Mouse (Mus musculus) cerebellum, adult 8-10 months (tissue): Measurements from ENCODE around the gene Gnl2.
A peak's percentile ranks its signal among the peaks of the same experiment; 100 is the strongest.

Source experiments
- DNase-seq: peaks from one replicate; pipeline ENCODE4 v3.0.0; 2022

Gnl2 gene

GRCm38 (mm10) chr4:125004886-125005285 is 11.5 kb upstream of the Gnl2 start:
- no peak for DNase-seq

GRCm38 (mm10) chr4:125007460-125007859 is 8.9 kb upstream of the Gnl2 start:
- DNase-seq, result no peak

- no peak for DNase-seq
Measured at GRCm38 (mm10) chr4:125008220-125008619, 8.2 kb upstream of the Gnl2 start.

GRCm38 (mm10) chr4:125008712-125009111 is 7.7 kb upstream of the Gnl2 start:
- no peak for DNase-seq

GRCm38 (mm10) chr4:125017431-125017830 is 1.0 kb downstream of the Gnl2 start:
- DNase-seq, result no peak

GRCm38 (mm10) chr4:125020780-125021538 is 4.6 kb downstream of the Gnl2 start:
- DNase-seq, result no peak

GRCm38 (mm10) chr4:125029891-125030614 is 13.7 kb downstream of the Gnl2 start:
- DNase-seq, result peak; percentile 87

- no peak for DNase-seq
Measured at GRCm38 (mm10) chr4:125034341-125034740, 18.0 kb downstream of the Gnl2 start.

- no peak for DNase-seq
Measured at GRCm38 (mm10) chr4:125044454-125044853, 28.1 kb downstream of the Gnl2 start.

GRCm38 (mm10) chr4:125055385-125055784 is 39.0 kb downstream of the Gnl2 start:
- DNase-seq, result no peak

GRCm38 (mm10) chr4:125056476-125056875 is 40.1 kb downstream of the Gnl2 start:
- no peak for DNase-seq

- DNase-seq, result no peak
Measured at GRCm38 (mm10) chr4:125057273-125057672, 40.9 kb downstream of the Gnl2 start.

- no peak for DNase-seq
Measured at GRCm38 (mm10) chr4:125058033-125058432, 41.6 kb downstream of the Gnl2 start.

- DNase-seq, result peak; percentile 17
Measured at GRCm38 (mm10) chr4:125059025-125059424, 42.6 kb downstream of the Gnl2 start.

GRCm38 (mm10) chr4:125063829-125064228 is 47.4 kb downstream of the Gnl2 start:
- DNase-seq, result no peak

GRCm38 (mm10) chr4:125065517-125066307 is 49.3 kb downstream of the Gnl2 start, which contains the start of gene Dnali1:
Gene Dnali1 (minus strand): TSS chr4:125065703.
- DNase-seq, result peak; percentile 40

GRCm38 (mm10) chr4:125066490-125067370 is 50.3 kb downstream of the Gnl2 start, which contains the start of gene Snip1:
Gene Snip1 (plus strand): TSS chr4:125066672.
- DNase-seq, result peak; percentile 92

- DNase-seq, result no peak
Measured at GRCm38 (mm10) chr4:125077700-125078099, 61.3 kb downstream of the Gnl2 start.

- DNase-seq, result no peak
Measured at GRCm38 (mm10) chr4:125078698-125079097, 62.3 kb downstream of the Gnl2 start.

- peak; percentile 92 for DNase-seq
Measured at GRCm38 (mm10) chr4:125084403-125085345, 68.3 kb downstream of the Gnl2 start, which contains the start of gene Meaf6. Gene Meaf6 (plus strand): TSS chr4:125085134.

- DNase-seq, result peak; percentile 67
Measured at GRCm38 (mm10) chr4:125085346-125085841, 69.0 kb downstream of the Gnl2 start.
